Mouse (Mus musculus) testis, adult 2 months (tissue): ENCODE data around the gene Pter. TPM values are rescaled to one million over a fixed set of nuclear protein-coding genes. Genes with fewer than 3 reads are reported as not detected.

Source experiments
- H3K27ac ChIP-seq: fragments of 200-500 bp; 2 replicates; pipeline ENCODE4 v1.5.1; 2012; ENCODE audit warnings: low read depth, low read length; ENCODE audit not compliant: control insufficient read depth, insufficient read depth
- H3K27me3 ChIP-seq: fragments of 200-500 bp; 2 replicates; pipeline ENCODE4 v1.6.1; 2012; ENCODE audit warnings: mild to moderate bottlenecking, low read length, moderate library complexity; ENCODE audit not compliant: control insufficient read depth, insufficient read depth
- H3K36me3 ChIP-seq: fragments of 200-500 bp; 2 replicates; pipeline ENCODE4 v1.6.1; 2012; ENCODE audit warnings: mild to moderate bottlenecking, low read length; ENCODE audit not compliant: control insufficient read depth, insufficient read depth
- H3K4me1 ChIP-seq: fragments of 200-500 bp; 2 replicates; pipeline ENCODE4 v1.6.1; 2012; ENCODE audit warnings: low read length; ENCODE audit not compliant: control insufficient read depth, insufficient read depth
- H3K4me3 ChIP-seq: fragments of 200-500 bp; 2 replicates; pipeline ENCODE4 v1.5.1; 2012; ENCODE audit warnings: low read depth, mild to moderate bottlenecking, low read length, moderate library complexity, mixed read lengths; ENCODE audit not compliant: control insufficient read depth
- CTCF ChIP-seq: fragments of 200-500 bp; IDR thresholded peaks from 2 replicates; pipeline ENCODE4 v1.5.1; 2012; ENCODE audit warnings: low read depth, mild to moderate bottlenecking, inconsistent platforms, low read length, moderate library complexity; ENCODE audit not compliant: control insufficient read depth, insufficient read depth, insufficient replicate concordance
- POLR2A ChIP-seq: fragments of 200-500 bp; IDR thresholded peaks from 2 replicates; pipeline ENCODE4 v1.6.1; 2012; ENCODE audit warnings: low read depth, mild to moderate bottlenecking, inconsistent platforms, low read length, moderate library complexity; ENCODE audit not compliant: control insufficient read depth
- polyA plus RNA-seq: library from polyadenylated mRNA; depleted of rRNA; stranded (reverse); fragments of >200 nt; gene quantifications from 2 replicates; pipeline ENCODE4 v1.2.3, GENCODE M21; 2012; rRNA removed

Gene Pter
- polyA plus RNA-seq, result 0.67 and 0.85 TPM in 2 replicates

DNA sequence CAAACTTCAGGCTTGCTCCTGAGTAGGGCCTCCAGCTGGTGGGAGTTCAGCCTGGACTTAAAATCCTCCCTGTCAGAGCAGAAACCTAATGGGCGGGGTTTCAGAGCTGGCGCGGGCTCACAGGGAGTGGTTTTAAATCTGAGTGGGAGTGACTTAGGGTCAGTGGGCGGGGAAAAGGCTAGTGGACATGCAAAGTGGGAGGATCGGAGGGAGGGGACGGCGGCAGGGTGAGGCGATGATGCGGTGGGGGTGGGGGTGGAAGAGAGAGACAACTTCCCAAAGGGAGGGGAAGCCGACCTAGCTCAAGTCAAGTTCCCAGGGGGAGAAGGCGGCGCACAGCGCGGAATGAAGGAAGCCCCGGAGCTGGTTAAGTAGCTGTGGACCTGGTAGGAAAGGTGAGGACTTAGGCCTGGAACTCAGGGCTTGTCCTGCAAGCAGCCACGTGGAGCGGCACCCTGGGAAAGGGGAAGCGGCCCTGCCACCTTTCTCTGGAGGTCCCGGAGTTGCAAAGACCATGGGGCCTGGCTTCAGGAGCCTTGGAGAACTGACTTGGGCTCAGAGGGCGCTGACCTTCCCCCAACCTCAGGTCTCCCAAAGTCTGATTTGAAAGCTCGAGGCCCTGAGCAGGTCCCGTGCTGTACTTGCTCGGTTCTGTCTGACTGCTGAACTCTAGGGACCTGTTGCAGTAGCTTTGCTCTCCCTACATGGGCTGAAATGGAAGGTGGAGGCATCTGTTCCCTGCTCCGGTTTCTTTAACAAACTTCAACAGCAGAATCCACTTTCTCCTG lies at the start of gene Pter:
Gene Pter, plus strand, starts transcription at position 238 of the 788 bp plus-strand sequence.
- Histone ChIP-seq H3K27ac (no peak within 1 kb of the TSS), H3K27me3 (peaks cover 2% of the 10 kb centered on the region; the same call in 1 of the 2 replicates), H3K36me3 (no peaks in the 10 kb centered on the region), H3K4me3 (peak within 1 kb of the TSS; percentile 79), H3K4me1 (peaks cover 7% of the 10 kb centered on the region)
- TF ChIP-seq POLR2A (no peak), CTCF (no peak)

DNA sequence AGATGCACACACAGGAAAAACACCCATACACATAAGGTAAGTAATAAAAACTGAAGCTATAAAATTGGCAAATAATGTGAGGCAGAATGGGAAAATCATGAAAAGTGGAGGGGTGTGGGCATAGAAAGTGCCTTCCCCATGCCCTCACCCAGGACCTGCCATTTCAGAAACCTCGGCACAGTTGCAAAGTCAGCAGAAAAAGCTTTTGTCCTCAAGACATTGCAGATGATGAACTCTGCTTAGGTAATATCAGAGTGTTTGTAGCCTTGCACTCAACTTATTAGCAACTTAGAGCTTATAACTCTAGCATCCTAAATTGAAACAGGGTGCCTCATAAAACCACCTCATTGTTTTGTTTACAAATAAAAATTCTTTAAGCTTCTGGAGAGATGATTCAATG lies 49.6 kb upstream of the Pter start:
- no peak overlapping the region for H3K27ac ChIP-seq
- TF ChIP-seq POLR2A, result no peak
- no peak for TF ChIP-seq CTCF
- no peaks in the 10 kb centered on the region for H3K36me3 ChIP-seq

DNA sequence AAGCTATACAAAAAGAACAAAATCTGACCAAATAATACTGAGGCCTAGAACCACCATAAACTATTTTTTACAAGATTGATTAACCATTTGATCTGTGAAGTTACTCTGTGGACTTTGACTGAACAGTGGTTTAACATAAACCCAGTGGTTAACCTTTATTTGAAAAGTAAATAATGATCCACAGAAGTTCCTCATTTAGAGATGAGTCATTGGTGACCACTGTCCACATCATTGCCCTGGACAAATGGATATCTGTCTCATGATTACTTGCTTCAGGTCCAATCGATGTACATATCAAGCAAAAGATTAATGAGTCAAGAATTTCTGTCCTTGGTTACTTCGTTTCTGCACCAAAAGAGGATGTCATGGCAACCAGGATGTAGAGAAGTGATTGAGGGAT lies 44.3 kb upstream of the Pter start:
- TF ChIP-seq POLR2A (no peak), CTCF (no peak)
- Histone ChIP-seq H3K36me3 (no peaks in the 10 kb centered on the region), H3K4me3 (no peak overlapping the region), H3K27me3 (no peaks in the 10 kb centered on the region), H3K4me1 (no peaks in the 10 kb centered on the region), H3K27ac (no peak overlapping the region)

More for the DNA sequence above, 49.6 kb upstream of the Pter start:
- no peaks in the 10 kb centered on the region for H3K27me3 ChIP-seq
- no peak overlapping the region for H3K4me3 ChIP-seq
- H3K4me1 ChIP-seq, result no peaks in the 10 kb centered on the region

DNA sequence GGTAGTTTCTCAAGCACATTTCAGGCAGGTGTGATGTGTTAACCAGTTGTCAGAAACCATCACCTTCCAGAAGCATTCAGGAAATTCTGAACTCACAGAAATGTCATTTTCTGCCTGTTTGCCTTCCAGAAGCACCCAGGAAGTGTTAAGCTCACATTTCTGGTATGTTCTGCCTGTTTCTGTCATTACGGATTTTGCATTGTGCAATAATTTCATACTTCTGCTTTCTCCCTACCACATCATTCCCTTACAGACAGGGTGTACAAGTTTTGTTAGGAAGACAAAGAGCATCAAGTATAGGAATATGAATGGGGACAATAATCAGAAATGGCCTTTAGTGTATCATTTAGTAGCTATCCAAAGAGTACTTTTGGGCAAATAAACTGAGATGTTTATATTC lies 42.8 kb upstream of the Pter start:
- H3K36me3 ChIP-seq, result no peaks in the 10 kb centered on the region
- no peaks in the 10 kb centered on the region for H3K27me3 ChIP-seq
- H3K27ac ChIP-seq, result no peak overlapping the region
- no peak overlapping the region for H3K4me3 ChIP-seq
- TF ChIP-seq POLR2A (no peak), CTCF (no peak)
- no peaks in the 10 kb centered on the region for H3K4me1 ChIP-seq

DNA sequence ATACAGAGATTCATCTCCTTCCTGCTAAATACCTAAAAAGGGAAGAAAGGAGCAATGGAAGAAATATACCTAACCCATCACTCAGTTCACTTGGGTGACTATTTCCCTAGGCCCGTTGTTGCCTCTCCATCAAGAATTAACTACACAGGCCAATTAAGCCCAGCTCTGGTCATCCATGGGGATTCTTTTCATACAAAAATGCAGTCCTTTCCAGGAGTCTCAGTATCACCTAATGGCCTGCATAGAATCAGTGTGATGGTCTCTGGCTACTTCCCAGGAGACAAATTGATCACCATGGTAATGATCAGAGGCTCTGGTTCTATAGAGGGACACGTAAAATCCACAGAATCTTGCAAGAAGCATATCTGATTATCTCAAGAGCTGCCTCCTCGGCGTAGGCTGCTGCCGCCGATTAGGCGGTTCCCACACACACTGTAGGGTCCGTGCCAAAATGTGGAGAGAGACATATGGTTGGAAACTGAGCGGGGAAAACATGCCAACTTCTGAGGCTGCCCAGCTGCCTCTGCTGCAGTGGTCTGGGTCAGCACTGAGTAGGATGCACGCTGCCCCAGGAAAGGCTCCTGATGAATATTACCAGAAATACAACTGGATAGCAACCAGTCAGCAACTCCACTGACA lies 40.4 kb upstream of the Pter start:
- no peak overlapping the region for H3K27ac ChIP-seq
- no peaks in the 10 kb centered on the region for H3K4me1 ChIP-seq
- no peak overlapping the region for H3K4me3 ChIP-seq
- no peak for TF ChIP-seq CTCF
- TF ChIP-seq POLR2A, result no peak
- H3K27me3 ChIP-seq, result no peaks in the 10 kb centered on the region
- H3K36me3 ChIP-seq, result no peaks in the 10 kb centered on the region

DNA sequence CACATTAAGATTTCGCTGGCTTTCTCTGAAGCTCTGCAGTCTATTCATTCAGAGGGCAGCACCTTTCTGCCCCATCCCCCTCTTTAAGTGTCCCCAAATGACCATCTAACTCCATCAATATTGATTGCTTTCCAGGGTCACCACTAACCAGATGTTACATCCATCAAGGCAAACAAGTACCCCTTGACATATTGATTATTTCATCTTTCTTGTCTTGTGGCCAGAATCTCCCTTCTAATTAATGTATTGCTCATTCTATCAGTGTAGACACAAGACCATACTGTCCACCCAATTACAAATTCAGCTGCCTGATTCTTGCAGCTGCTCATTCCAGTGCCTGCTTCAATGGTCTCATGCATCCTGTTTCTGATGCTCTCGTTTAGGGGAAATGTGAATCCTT lies 36.8 kb upstream of the Pter start:
- no peak overlapping the region for H3K27ac ChIP-seq
- H3K27me3 ChIP-seq, result no peaks in the 10 kb centered on the region
- no peaks in the 10 kb centered on the region for H3K4me1 ChIP-seq
- no peak for TF ChIP-seq POLR2A
- H3K4me3 ChIP-seq, result no peak overlapping the region
- no peaks in the 10 kb centered on the region for H3K36me3 ChIP-seq

DNA sequence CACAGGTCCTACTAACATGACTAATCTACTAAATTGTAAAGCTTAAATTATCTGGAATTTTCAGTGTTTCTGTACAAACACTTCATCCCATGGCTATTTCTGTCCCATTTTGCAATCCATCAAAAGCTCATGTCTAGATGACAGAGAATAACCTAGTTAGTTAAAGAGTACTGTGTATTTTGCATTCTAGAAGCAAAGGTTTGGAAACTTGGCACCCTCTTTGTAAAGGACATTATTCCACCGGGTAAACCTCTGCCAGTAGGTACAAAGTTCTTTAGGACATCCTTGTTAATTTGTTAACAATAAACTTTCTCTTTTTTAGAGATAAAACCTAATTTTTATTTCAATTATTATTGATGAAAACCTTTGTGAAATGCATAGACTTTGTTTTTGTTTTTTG lies 18.1 kb upstream of the Pter start:
- H3K36me3 ChIP-seq, result no peaks in the 10 kb centered on the region
- H3K4me1 ChIP-seq, result no peaks in the 10 kb centered on the region
- H3K27me3 ChIP-seq, result no peaks in the 10 kb centered on the region
- TF ChIP-seq POLR2A, result no peak
- no peak overlapping the region for H3K4me3 ChIP-seq
- no peak overlapping the region for H3K27ac ChIP-seq
